Mouse (Mus musculus): ENCODE data around the gene Fasn. TPM values are rescaled to one million over a fixed set of nuclear protein-coding genes. Genes with fewer than 3 reads are reported as not detected.

Fasn gene
- polyA plus RNA-seq, 1 experiment from 2014 or later = 74.2 TPM

DNA sequence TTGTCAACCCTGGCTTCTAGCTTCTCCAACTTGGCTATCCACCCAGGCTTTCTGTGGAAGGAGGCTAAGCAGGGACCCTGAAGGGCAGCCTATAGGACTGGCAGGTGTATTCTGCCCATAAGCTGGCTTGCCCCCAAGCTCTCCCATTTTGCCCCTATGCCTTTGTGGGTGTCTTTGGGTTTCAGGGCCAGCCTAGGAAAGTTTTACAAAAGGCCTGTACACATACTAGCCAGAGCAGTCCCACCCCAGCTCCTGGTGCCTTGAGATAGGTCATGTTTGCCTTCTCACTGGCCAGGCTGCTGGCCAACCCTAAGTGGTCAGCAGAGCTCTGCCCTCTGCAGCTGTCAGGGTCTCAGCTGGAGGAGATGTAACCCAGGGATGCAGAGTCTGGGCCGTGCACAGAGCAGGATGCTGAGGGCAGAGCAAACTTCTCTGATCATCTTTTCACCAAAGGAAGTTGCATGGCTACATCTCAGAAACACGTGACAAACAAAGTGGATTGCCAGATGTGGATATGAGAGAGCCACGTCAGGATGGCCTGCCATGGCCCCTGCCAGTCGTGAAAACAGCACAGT is 1.0 kb upstream of the Fasn start:
- no peaks in the 10 kb centered on the region for H3K27me3 ChIP-seq
- ATAC-seq (ENCODE audit: insufficient number of reproducible peaks, insufficient read depth, low FRiP score, low TSS enrichment) = no peak
- H3K9ac ChIP-seq = peak overlapping the region; percentile 92
- peak overlapping the region; percentile 97 for H3K4me2 ChIP-seq (replicated peaks)
- peak overlapping the region; percentile 83 for H3K4me3 ChIP-seq
- peaks cover 26% of the 10 kb centered on the region for H3K36me3 ChIP-seq
- H3K4me1 ChIP-seq = peaks cover 38% of the 10 kb centered on the region
- peak overlapping the region; percentile 98 for H3K27ac ChIP-seq
- 26% methylated on average over 4 of the region's 4 CpGs for WGBS
- no peaks in the 10 kb centered on the region for H3K9me3 ChIP-seq

DNA sequence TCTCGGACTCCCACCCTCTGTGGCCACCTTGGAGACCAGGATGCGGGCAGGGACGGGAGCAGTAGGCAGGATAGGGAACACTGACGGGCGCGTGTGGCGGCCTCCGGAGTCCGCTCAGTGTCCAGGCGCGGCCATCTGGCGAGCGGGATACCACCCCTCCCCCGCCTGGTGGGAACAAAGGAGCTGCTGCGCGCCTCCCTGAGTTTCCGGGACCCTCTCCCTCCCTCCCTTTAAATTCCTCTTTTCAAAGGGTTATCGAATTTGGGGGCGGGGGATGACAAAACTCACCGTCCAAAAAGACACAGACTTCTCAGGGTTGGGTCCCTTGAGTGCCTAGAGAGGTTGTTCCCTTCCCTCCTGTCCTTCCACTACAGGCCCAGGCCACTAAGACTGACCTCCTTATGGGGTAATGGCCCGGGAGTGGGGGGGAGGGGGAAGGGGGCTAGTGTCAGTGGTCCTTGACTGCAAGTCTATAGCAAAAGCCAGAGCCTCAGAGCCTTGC is 491 bp upstream of the Fasn start:
- Histone ChIP-seq H3K4me2 (replicated peaks) (peak overlapping the region; percentile 97), H3K36me3 (peaks cover 26% of the 10 kb centered on the region), H3K4me3 (peak overlapping the region; percentile 83), H3K4me1 (peaks cover 38% of the 10 kb centered on the region), H3K27me3 (no peaks in the 10 kb centered on the region), H3K27ac (peak overlapping the region; percentile 98), H3K9ac (peak overlapping the region; percentile 92), H3K9me3 (no peaks in the 10 kb centered on the region)
- peak; percentile 58 for ATAC-seq (ENCODE audit: insufficient number of reproducible peaks, insufficient read depth, low FRiP score, low TSS enrichment)
- WGBS = under 1% methylated on average over 21 of the region's 21 CpGs

DNA sequence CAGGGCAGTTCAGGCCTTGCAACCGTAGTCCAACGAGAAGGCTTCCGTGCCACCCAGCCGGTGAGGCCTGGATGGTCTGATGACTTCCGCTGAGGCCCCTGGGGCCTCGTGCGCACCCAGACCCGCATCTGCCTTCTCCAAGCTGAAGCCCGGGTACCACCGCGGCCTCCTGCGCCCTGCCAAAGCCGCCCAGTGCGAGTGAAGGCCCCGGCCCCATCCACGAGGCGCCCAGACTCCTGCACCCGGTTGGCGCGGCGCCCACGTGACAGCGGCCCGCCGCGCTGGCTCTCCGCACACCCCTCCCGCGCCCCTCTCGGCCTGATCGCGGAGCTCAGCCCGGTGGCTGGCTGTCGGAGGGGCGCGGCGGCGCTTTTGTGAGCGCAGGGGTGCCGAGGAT is 798 bp downstream of the Fasn start:
- Histone ChIP-seq H3K36me3 (peaks cover 38% of the 10 kb centered on the region), H3K9ac (peak overlapping the region; percentile 92), H3K4me2 (replicated peaks) (peak overlapping the region; percentile 97), H3K27me3 (no peaks in the 10 kb centered on the region), H3K4me1 (peaks cover 38% of the 10 kb centered on the region), H3K4me3 (peak overlapping the region; percentile 83), H3K27ac (peak overlapping the region; percentile 98), H3K9me3 (no peaks in the 10 kb centered on the region)
- peak; percentile 22; the same call in 1 of the 2 replicates for ATAC-seq (ENCODE audit: insufficient number of reproducible peaks, insufficient read depth, low FRiP score, low TSS enrichment)
- WGBS = under 1% methylated on average over 39 of the region's 40 CpGs

DNA sequence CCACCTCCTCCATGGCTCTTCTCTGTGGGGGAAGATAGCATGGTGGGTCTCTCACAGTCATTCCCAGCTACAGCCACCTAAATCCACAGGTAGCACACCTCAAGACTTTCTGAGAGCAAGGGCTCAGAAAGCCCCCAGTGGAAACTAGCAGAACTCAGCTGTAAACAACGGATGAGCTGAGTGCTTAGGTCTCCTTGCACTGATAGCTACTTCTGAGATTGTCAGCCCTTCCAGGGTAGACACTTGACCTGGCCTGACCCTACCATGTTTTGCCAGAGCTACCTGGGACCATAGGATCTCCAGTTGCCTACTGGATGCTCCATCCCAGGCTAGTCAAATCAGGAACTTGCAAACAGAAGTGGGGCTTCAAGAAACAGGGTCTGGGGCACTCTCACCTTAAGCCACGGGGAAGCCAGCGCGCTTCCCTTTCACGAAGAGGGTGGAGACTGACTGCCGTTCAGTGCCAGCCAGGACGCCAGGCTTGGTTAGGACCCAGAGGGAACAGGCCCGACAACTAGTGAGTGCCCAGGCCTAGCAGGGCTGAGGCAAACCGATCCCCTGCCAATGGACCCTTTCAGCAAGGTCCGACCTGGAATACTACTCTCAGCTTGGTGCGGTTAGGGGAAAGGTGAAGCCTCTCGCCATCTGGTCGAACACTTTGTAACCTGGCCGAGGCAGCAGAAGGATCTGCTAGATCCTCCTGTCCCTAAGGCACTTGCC is 1.4 kb downstream of the Fasn start:
- no peak for ATAC-seq (ENCODE audit: insufficient number of reproducible peaks, insufficient read depth, low FRiP score, low TSS enrichment)
- Histone ChIP-seq H3K4me3 (peak overlapping the region; percentile 83), H3K36me3 (peaks cover 44% of the 10 kb centered on the region), H3K27ac (peak overlapping the region; percentile 98), H3K4me2 (replicated peaks) (peak overlapping the region; percentile 97), H3K9me3 (no peaks in the 10 kb centered on the region), H3K4me1 (peaks cover 38% of the 10 kb centered on the region), H3K27me3 (no peaks in the 10 kb centered on the region), H3K9ac (peak overlapping the region; percentile 92)
- WGBS = under 1% methylated on average over 14 of the region's 14 CpGs

DNA sequence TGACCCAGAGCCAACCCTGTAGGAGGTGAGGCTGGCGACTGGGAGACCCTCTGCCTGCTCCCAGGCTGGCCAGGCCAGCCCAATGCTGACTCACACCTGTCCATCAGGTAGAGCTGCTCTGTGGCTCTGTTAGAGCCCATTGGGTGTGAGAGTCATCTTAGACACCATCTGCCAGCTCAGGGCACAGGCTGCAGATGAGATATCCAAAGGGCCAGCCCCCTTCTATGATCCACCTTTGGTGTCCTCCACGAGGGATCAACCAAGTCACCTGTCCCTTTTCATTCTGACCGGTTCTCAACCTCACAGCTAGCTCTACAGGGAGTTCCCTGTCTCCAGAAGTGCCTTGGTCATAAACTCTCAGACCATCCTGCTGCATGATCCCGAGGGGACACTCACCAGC is 2.0 kb downstream of the Fasn start:
- H3K4me1 ChIP-seq = peaks cover 38% of the 10 kb centered on the region
- peak overlapping the region; percentile 92 for H3K9ac ChIP-seq
- no peak overlapping the region for H3K27ac ChIP-seq
- H3K36me3 ChIP-seq = peaks cover 51% of the 10 kb centered on the region
- peak overlapping the region; percentile 83 for H3K4me3 ChIP-seq
- 66% methylated on average over 4 of the region's 4 CpGs for WGBS
- no peaks in the 10 kb centered on the region for H3K9me3 ChIP-seq
- no peak for ATAC-seq (ENCODE audit: insufficient number of reproducible peaks, insufficient read depth, low FRiP score, low TSS enrichment)
- H3K27me3 ChIP-seq = no peaks in the 10 kb centered on the region
- peak overlapping the region; percentile 97 for H3K4me2 ChIP-seq (replicated peaks)

DNA sequence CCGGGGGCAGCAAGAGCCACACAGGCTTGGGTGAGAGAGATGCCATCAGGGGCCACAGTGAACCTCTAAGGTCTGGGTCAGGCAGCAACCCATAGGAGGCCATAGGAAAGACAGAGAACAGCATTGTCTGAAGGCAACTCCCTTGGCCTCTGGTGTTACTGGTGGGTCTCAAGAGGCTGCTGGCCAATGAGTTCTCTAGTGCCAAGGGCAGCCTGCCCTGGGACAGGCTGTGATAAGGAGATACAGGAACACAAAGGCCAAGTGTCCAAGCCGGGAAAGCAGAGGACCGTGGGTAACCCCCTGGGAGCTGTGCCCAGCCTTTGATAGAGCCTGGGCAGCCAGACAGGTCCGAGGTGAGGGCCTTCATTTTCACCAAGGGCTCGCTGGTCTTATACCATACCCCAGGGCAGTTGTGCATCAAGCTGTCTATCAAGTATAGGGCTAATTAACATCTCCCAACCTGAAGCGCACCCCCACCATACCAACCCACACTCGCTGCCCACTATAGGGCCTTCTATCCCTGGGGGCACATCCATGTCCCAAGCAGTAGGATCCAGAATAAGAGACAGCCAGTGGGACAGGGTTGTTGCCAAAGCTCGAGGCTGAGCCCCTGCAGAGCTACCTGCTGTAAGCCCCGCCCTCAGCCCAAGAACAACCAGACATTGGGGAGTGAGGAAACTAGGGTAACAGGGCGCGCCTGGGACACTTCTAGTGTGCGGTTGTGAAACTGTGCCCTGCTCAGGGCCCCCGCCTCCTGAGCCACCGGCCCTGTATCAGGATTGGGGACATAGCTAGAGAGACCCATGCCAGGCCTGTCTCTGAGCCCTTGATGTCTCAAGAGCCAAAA is 3.0 kb downstream of the Fasn start:
- no peak for ATAC-seq (ENCODE audit: insufficient number of reproducible peaks, insufficient read depth, low FRiP score, low TSS enrichment)
- H3K27ac ChIP-seq = no peak overlapping the region
- H3K36me3 ChIP-seq = peaks cover 61% of the 10 kb centered on the region

DNA sequence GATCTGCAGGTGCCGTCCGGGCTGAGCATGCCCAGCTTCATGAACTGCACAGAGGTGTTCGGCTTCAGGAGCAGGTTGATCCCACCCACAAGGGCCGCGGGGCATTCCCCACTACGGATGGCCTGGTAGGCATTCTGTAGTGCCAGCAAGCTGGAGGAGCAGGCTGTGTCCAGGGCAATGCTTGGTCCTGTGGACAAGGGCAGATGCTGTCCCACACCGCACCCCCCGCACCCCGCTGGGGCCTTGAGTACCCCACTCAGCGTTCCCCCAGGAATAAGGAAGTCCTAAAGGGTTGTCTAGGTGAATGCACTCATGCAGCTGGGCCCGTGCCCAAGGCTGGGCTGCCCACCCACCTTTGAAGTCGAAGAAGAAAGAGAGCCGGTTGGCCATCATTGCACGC is 3.8 kb downstream of the Fasn start:
- no peak overlapping the region for H3K4me3 ChIP-seq
- 94% methylated on average over 14 of the region's 14 CpGs for WGBS
- H3K9ac ChIP-seq = peak overlapping the region; percentile 9; the same call in 1 of the 2 replicates
- H3K9me3 ChIP-seq = no peaks in the 10 kb centered on the region
- peaks cover 68% of the 10 kb centered on the region for H3K36me3 ChIP-seq
- no peak overlapping the region for H3K27ac ChIP-seq
- H3K4me1 ChIP-seq = peaks cover 29% of the 10 kb centered on the region
- H3K4me2 ChIP-seq (replicated peaks) = no peak overlapping the region
- ATAC-seq (ENCODE audit: insufficient number of reproducible peaks, insufficient read depth, low FRiP score, low TSS enrichment) = no peak
- H3K27me3 ChIP-seq = no peaks in the 10 kb centered on the region

More for the DNA sequence above, 3.0 kb downstream of the Fasn start:
- H3K9me3 ChIP-seq = no peaks in the 10 kb centered on the region
- peaks cover 35% of the 10 kb centered on the region for H3K4me1 ChIP-seq
- peak overlapping the region; percentile 83; the same call in 1 of the 2 replicates for H3K4me3 ChIP-seq
- H3K27me3 ChIP-seq = no peaks in the 10 kb centered on the region
- WGBS = 83% methylated on average over 14 of the region's 14 CpGs
- H3K4me2 ChIP-seq (replicated peaks) = peak overlapping the region; percentile 97
- H3K9ac ChIP-seq = peak overlapping the region; percentile 92

DNA sequence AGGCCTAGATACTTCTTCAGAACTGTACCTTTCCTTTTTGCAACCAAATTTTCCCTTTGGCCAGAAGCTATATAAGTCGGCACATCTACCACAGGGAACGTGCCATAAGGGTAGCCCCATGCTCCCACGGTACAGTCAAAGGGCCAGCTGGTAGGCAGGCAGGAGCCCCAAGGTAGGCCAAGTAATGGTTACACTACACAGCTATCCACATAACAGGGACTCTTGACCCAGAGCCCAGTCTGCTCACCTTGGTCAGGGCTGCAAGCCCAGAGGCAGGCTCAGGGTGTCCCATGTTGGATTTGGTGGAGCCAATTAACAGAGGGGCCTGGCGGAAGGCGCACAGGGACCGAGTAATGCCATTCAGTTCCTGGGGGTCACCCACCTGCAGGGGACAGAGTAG is 4.8 kb downstream of the Fasn start:
- Histone ChIP-seq H3K27me3 (no peaks in the 10 kb centered on the region), H3K27ac (no peak overlapping the region), H3K9me3 (no peaks in the 10 kb centered on the region), H3K36me3 (peaks cover 78% of the 10 kb centered on the region), H3K4me1 (peaks cover 22% of the 10 kb centered on the region), H3K4me2 (replicated peaks) (no peak overlapping the region), H3K9ac (no peak overlapping the region), H3K4me3 (no peak overlapping the region)
- no peak for ATAC-seq (ENCODE audit: insufficient number of reproducible peaks, insufficient read depth, low FRiP score, low TSS enrichment)
- WGBS = 95% methylated on average over 6 of the region's 6 CpGs

DNA sequence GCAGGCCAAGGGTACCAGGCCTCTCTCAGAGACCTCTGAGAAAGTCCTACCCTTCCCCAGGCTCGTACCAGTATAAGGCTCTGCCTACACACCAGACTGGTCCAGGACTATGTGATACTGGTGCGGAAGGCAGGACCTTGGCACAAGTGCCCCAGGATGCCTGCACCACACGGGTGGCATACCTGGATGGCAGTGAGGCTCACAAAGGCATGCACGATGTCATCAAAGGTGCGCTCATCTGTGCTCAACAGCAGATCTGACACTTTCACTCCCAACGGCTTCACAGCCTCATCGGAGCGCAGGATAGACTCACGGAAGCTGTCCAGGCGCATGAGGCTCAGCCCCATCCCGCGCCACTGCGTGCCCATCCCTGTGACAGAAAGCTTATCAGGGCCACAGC is 6.1 kb downstream of the Fasn start:
- peaks cover 91% of the 10 kb centered on the region for H3K36me3 ChIP-seq
- WGBS = 95% methylated on average over 13 of the region's 13 CpGs
- no peaks in the 10 kb centered on the region for H3K27me3 ChIP-seq
- ATAC-seq (ENCODE audit: insufficient number of reproducible peaks, insufficient read depth, low FRiP score, low TSS enrichment) = no peak
- no peak overlapping the region for H3K9ac ChIP-seq
- no peak overlapping the region for H3K4me3 ChIP-seq
- H3K4me2 ChIP-seq (replicated peaks) = no peak overlapping the region
- peaks cover 22% of the 10 kb centered on the region for H3K4me1 ChIP-seq
- H3K9me3 ChIP-seq = no peaks in the 10 kb centered on the region
- no peak overlapping the region for H3K27ac ChIP-seq

DNA sequence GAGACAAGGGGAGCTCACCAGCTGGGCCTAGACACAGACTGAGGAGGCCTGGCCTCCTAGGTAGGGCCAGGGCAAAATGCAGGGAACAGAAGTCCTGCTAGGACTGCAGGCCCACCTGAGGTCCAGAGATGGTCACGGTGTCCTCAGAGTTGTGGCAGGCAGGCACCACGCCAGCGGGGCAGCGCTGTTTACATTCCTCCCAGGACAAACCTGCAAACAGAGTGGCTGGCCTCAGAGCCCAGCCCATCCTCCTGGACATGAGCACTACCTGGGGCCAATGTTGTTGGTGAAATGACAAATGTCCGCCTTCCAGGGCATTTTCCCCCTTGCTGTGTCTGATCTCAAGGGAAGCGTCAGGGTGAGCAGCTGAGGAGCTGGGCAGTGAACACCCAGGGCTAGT is 7.0 kb downstream of the Fasn start:
- 92% methylated on average over 6 of the region's 6 CpGs for WGBS

DNA sequence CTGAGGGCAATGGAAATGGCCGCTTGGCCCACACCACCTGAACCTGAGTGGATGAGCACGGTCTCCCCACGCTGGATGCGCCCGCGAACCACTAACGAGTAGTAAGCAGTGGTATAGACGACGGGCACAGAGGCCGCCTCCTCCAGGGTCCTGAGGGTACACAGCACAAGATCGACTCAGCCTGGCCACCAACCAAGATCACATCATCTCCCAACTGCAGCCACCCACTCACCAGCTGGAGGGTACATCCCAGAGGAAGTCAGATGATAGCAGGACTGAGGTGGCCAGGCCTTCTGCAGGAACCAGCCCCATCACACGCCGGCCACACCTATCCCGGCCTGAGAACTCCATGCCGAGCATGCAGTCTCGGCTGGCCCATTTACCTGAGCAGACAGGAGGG is 12.3 kb downstream of the Fasn start:
- no peaks in the 10 kb centered on the region for H3K9me3 ChIP-seq

More for the DNA sequence above, 7.0 kb downstream of the Fasn start:
- Histone ChIP-seq H3K9me3 (no peaks in the 10 kb centered on the region), H3K4me3 (no peak overlapping the region), H3K4me1 (peaks cover 16% of the 10 kb centered on the region), H3K27ac (no peak overlapping the region), H3K27me3 (no peaks in the 10 kb centered on the region), H3K9ac (no peak overlapping the region), H3K36me3 (peaks cover 100% of the 10 kb centered on the region), H3K4me2 (replicated peaks) (no peak overlapping the region)
- no peak for ATAC-seq (ENCODE audit: insufficient number of reproducible peaks, insufficient read depth, low FRiP score, low TSS enrichment)

More for the DNA sequence above, 12.3 kb downstream of the Fasn start:
- Histone ChIP-seq H3K4me3 (no peak overlapping the region), H3K4me1 (no peaks in the 10 kb centered on the region), H3K9ac (no peak overlapping the region), H3K36me3 (peaks cover 100% of the 10 kb centered on the region), H3K4me2 (replicated peaks) (no peak overlapping the region), H3K27me3 (no peaks in the 10 kb centered on the region), H3K27ac (no peak overlapping the region)
- no peak for ATAC-seq (ENCODE audit: insufficient number of reproducible peaks, insufficient read depth, low FRiP score, low TSS enrichment)
- WGBS = 97% methylated on average over 16 of the region's 16 CpGs
